Comparison of ENCODE assay signal across 21 mouse cellular contexts in genomic region chr5:89077711-89078110, GRCm38 (mm10).
"Had no signal": no experiment of that assay in that cellular context is flagged by ENCODE, and none has a peak within 500 bp of the region (broad histone marks: within the 10 kb centered on the region; RNA-seq: fewer than 3 reads in every experiment).

No protein-coding gene starts in this region.

- H3K27ac ChIP-seq: intestine, embryonic 15.5 days; layer of hippocampus, adult 2 months; liver, embryonic 12.5 days; liver, embryonic 15.5 days; macrophage; midbrain, embryonic 12.5 days; midbrain, embryonic 15.5 days; neural tube, embryonic 12.5 days; neural tube, embryonic 15.5 days; stomach, postnatal 0 days had no signal

- H3K9ac ChIP-seq: intestine, embryonic 15.5 days; liver, embryonic 12.5 days; liver, embryonic 15.5 days; midbrain, embryonic 12.5 days; midbrain, embryonic 15.5 days; neural tube, embryonic 12.5 days; neural tube, embryonic 15.5 days had no signal

- ATAC-seq: intestine, embryonic 15.5 days; liver, embryonic 12.5 days; midbrain, embryonic 15.5 days had no signal

- H3K27me3 ChIP-seq: intestine, embryonic 15.5 days; liver, embryonic 12.5 days; liver, embryonic 15.5 days; midbrain, embryonic 12.5 days; midbrain, embryonic 15.5 days; neural tube, embryonic 12.5 days; neural tube, embryonic 15.5 days had no signal

- DNase-seq: kidney, adult 11 months; kidney, adult 9 months; kidney, postnatal 25 days; layer of hippocampus, adult 9-11 months; lung, adult 18-20 months; right cerebral cortex, adult 18-20 months; right cerebral cortex, postnatal 14 days; right cerebral cortex, postnatal 4 days; thymus, adult 2 months; thymus, postnatal 14 days; thymus, postnatal 4 days had no signal

- H3K4me1 ChIP-seq: intestine, embryonic 15.5 days; liver, embryonic 12.5 days; liver, embryonic 15.5 days; midbrain, embryonic 12.5 days; midbrain, embryonic 15.5 days; neural tube, embryonic 12.5 days; neural tube, embryonic 15.5 days had no signal

- H3K4me2 ChIP-seq: intestine, embryonic 15.5 days; liver, embryonic 12.5 days; liver, embryonic 15.5 days; midbrain, embryonic 12.5 days; midbrain, embryonic 15.5 days; neural tube, embryonic 12.5 days; neural tube, embryonic 15.5 days had no signal

- H3K4me3 ChIP-seq: intestine, embryonic 15.5 days; layer of hippocampus, adult 2 months; liver, embryonic 12.5 days; liver, embryonic 15.5 days; midbrain, embryonic 12.5 days; midbrain, embryonic 15.5 days; neural tube, embryonic 12.5 days; neural tube, embryonic 15.5 days had no signal

- H3K36me3 ChIP-seq: intestine, embryonic 15.5 days; liver, embryonic 12.5 days; liver, embryonic 15.5 days; midbrain, embryonic 12.5 days; midbrain, embryonic 15.5 days; neural tube, embryonic 12.5 days; neural tube, embryonic 15.5 days had no signal

- H3K9me3 ChIP-seq: intestine, embryonic 15.5 days; liver, embryonic 12.5 days; liver, embryonic 15.5 days; midbrain, embryonic 12.5 days; midbrain, embryonic 15.5 days; neural tube, embryonic 12.5 days; neural tube, embryonic 15.5 days had no signal
